Mouse (Mus musculus) NIH3T3 (cell line): ENCODE measurements at regions not wholly inside any gene's neighbourhood (a gene's known extent, or its start where the extent isn't known, plus 50 kb on each side); places are given as distances from the start of the nearest gene placed in this dataset.

Experiments used
- DNase-seq: peaks from one replicate; pipeline ENCODE4 v3.0.0-alpha.2; 2012; ENCODE audit warnings: low read depth

DNA sequence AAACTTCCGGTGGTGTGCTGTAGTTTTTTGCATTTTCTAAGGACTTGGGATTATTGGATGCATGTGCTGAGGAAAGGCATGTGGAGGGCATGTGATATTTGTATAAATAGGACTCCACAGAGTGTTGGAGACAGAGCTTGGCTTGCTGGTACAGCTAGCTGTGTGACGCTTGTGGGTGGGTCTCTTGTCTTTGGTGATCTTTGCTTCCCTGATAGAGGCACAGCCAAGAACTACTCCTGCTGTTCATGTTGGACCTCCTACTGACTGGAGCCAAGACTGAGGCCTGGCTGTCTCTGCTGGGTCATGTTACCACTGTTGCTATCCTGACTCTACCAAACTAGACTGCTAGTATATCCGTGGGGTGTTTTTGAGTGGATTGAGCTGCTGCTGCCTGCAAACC, 103.1 kb upstream of the Syndig1 start:
- DNase-seq: no peak

DNA sequence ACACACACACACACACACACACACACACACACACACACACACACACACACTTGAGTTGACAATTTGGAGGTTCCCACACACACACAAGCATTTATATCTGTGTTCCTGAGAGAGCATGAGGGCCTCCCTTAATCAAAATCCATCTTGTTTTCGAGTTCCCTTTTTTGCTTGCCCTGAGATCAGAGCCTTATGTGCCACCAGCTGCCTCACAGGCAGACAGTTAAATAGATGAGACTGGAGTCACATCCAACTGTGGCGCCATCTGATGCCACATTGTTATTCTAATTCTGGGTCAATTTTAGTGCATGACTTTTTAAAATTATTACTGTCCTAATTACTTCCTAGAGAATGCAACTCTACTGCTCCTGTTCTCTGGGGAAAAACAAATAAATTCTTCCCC, 91.2 kb upstream of the Syndig1 start:
- DNase-seq: no peak

DNA sequence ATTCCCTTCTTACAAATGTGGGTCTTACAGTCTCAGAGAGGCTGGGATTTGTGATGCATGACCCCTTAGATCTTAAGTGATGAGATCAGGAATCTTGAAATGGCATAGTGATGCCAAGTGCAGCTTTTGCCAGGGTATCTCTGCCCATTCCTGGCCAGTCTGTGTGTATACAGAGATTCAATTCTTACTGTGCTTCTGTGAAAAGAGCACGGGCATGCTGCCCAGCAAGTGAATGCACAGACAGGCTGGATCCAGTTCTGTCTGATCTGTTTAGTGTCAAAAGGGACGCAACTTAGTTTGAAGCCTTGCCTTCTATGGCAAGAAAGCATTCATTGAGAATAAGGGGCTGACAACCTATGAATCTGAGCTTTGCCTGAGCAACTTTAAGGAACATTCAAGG, 89.1 kb upstream of the Syndig1 start:
- DNase-seq: no peak

DNA sequence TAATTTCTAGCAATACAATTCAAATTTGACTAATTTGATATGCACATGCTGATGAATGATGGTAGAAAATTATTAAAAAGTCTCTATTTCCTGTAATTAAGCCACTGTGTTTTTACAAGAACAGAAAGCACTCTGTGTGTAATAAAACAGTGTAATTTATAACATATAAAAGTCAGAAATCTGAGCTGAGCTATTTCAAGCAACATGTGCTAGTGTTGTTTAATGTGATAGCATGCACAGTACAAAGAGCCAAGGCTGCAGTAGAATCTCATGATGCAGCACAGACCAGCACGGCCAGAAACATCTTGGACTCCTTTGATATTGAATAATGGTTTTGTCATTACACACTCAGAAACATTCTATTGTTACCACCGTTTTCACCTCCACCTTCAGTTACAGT, 86.3 kb upstream of the Syndig1 start:
- DNase-seq: no peak

DNA sequence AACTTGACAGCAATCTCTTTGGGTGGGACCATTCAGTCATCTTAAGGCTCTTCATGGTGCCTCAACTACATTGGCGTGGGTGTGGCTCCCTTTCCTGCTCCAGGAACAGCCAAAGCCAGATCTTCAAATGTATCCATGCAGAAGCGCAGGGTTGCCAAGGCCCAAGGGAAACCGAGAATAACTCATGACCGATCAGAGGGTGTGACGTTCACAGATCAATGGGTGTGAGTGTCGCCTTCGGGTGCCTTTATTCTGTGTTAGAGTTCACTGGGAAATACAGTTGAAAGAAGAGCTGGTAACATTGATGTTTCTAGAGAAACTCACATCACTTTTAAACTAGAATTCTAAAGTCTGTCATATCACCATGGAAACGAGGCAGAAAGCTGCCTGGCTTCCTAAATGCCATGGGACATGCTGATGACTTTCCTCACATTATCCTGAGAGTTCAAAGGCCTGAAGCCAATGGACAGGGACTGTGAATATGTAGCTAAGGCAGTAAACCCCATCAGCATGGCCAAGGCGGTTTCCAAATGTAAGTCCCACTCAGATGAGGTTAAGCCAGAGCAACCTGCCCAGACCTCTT, 80.7 kb upstream of the Syndig1 start:
- no peak for DNase-seq

DNA sequence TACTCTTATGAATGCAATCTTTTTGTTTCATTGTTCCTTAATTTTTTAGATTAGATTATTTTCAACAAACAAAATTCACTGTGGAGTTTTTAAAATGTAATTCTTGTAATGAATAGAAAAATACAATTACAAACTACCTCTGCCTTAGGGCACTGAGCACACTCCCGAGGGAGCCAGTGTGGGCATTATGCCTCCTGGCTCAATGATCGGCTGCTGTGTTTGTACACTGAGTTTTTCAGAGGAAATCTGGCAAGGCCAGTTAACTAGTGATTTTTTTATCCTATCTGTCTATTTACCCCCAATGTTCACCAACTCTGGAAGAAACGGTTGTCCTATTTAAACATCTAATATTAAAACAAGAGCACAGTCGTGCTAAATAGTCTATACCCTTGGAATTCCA, 69.9 kb upstream of the Syndig1 start:
- no peak for DNase-seq

DNA sequence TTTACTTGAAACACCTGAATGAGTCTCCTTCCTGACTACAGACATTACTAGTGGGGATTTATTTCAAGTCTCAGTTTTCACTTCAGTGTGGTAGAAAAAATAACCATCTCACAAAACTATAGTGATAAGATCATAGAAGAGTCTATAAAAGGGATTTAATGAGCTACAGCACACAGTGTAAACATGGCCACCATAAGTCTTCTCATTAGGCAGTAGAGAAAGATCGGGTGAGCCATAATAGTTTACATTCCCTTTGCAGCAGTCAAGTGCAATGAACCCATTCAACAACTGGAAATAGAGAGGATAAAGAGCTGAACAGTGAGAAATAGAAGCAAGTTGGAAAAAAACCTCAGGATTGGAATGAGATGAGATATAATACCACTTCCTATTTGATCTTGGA, 65.1 kb upstream of the Syndig1 start:
- DNase-seq: no peak

DNA sequence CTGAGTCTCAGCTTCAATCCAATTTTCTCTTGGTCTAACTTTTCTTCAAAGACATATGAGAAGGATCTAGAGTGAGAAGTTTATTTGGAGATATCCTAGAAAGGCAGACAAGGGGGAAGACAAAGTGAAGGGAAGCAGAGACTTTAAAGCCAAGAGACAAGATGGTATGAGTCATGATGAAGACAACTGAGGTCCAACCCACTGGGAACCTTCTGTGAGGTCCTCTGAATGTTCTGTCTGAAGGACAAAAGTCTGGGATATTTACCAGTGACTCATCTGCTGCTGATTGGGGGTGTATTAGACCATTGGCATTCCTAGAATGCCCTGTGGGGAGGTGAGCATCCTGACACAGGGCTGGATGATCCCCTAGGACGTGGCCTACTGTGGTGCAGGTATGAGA, 61.0 kb upstream of the Syndig1 start:
- no peak for DNase-seq

DNA sequence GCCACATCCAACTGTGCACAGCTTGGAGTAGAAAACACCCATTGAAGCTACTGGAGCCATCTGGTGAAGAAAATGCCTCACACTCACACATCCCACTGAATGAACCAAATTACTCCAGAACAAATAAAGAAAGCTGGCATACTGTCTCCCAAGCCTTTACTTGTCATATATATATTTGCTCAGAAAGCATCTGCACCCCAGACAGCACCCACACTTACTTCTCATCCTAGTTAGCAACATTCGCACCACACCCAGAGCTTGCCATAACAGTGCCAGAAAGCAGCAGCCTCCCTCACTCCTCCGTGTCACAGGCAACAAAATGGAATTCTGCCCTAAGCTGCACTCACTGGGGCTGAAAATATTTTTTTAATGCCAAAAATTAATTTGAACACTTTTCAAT, 60.5 kb upstream of the Syndig1 start:
- no peak for DNase-seq

DNA sequence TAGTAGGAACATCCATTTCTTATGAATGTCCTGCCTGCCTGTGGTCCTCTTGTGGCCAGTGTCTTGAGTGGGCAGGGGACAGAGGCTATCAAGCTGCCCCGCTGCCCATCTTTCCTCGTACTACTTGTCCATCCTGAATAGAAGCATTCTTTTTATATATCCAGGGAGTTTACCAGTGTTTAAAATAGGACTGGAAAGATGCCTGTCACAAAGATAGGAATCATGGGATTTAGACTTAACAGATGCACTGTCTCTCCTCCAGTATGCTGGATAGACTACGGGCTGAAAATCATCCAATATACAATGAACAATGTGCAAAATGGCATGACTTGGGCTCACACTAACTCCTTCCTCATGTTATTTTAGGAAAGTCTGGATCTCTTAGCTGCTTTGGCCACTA, 51.7 kb upstream of the Syndig1 start:
- no peak for DNase-seq
